Mouse (Mus musculus) heart, postnatal 0 days (tissue): ENCODE results near the gene Gna13.

ENCODE experiments used
- CTCF ChIP-seq: IDR thresholded peaks from 2 replicates; pipeline ENCODE4 v1.5.1; 2016; ENCODE audit warnings: antibody characterized with exemption, control low read depth, low read depth
- EP300 ChIP-seq: IDR thresholded peaks from 2 replicates; pipeline ENCODE4 v1.6.1; 2016; ENCODE audit warnings: antibody characterized with exemption, low read depth

DNA sequence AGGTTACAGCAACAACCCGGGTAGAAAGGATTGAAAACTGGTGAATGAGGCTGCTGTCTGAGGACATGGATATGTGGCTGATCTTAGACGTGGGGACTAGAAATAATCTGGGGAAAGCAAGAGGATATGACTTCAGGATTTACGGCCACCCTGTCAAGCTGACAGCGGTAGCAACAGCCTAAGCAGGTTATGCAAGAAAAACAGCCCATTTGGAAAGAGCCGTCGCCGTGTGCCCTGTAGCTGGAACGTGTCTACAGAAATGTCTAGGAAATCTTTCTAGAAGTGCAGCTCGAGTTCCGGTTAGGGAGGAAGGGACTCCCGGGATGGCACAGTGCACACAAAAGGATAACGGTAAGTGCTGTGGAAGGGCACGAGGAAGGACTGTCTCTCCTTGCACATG, 36.4 kb upstream of the Gna13 start:
- no peak for TF ChIP-seq CTCF
- no peak for TF ChIP-seq EP300
